Mouse (Mus musculus) pancreas, adult 10 weeks (tissue): ENCODE measurements around the gene Prkcd. TPM values are rescaled to one million over a fixed set of nuclear protein-coding genes. Genes with fewer than 3 reads are reported as not detected.

Source experiments
- polyA plus RNA-seq: library from polyadenylated mRNA; stranded (reverse); fragments of 350-450 nt; fragmentation: Illumina TruSeq; extraction: RNeasy Lipid Tissue Mini Kit (QIAGEN cat#74804); gene quantifications from one replicate; pipeline ENCODE4 v1.2.3, GENCODE M21; 2015; ENCODE audit warnings: low read depth, low replicate concordance; ENCODE audit not compliant: insufficient read depth

Prkcd gene
- polyA plus RNA-seq = 16.8 TPM

GRCm38 (mm10) chr14:30625856-30626726, at the start of gene Prkcd:
Prkcd (minus strand) TSS chr14:30626210.

GRCm38 (mm10) chr14:30653943-30654659, 28.1 kb upstream of the Prkcd start, which contains the start of gene Rft1:
Rft1 (plus strand) TSS chr14:30654360.

DNA sequence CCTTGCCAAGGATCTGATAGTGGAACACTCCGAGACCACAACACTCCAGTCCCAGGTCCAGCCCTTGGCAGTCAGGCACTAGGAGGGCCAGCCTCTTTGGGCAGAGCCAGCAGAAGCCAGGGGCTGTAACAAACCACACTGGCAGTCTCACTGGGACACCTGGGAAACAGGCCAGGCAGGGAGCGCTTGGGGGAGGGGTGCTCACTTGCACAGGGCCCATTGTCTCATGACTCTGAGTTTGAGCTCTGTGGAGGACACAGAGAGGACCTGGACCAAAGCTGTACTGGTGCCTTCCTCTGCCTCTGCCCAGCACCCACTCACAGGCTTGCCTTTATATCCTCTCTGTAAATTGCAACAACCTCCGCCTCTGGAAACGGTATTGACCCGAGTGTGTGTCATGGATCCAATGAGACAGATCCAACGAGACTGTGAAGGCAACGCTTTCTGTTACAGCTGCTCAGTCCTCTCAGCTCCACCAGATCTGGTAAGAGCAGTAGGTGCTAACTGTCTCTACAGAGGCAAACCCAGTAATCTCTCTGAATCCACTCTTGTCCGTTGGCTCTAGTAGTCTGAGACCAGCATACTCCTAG, 77.8 kb downstream of the Prkcd start, which contains the start of gene Tkt:
TSS of gene Tkt (plus strand) at position 229 of the 590 bp plus-strand sequence.

Other genes starting within 250 kb of the Prkcd start
- gene Dcp1a, start 146.7 kb downstream of the Prkcd start, polyA plus RNA-seq = 3.6 TPM
- 6.1 TPM for gene Cacna1d, start 134.8 kb downstream of the Prkcd start, polyA plus RNA-seq
- 27.1 TPM for gene Tkt, start 77.9 kb downstream of the Prkcd start, polyA plus RNA-seq
- 3.4 TPM for gene Rft1, start 28.1 kb upstream of the Prkcd start, polyA plus RNA-seq
- gene Sfmbt1, start 88.6 kb upstream of the Prkcd start, polyA plus RNA-seq = 1.4 TPM
- 2.0 TPM for gene Tmem110, start 199.4 kb upstream of the Prkcd start, polyA plus RNA-seq